Mouse (Mus musculus) forelimb bud, embryonic 11.5 days (tissue): ENCODE data around the gene Mettl7b.
A peak's percentile ranks its signal among the peaks of the same experiment; 100 is the strongest.

ENCODE experiments used
- DNase-seq: peaks from one replicate; pipeline ENCODE4 v3.0.0-alpha.2; 2012; ENCODE audit warnings: low read depth, low spot score

Mettl7b gene

GRCm38 (mm10) chr10:128919203-128919631, 41.6 kb downstream of the Mettl7b start:
- no peak for DNase-seq

DNA sequence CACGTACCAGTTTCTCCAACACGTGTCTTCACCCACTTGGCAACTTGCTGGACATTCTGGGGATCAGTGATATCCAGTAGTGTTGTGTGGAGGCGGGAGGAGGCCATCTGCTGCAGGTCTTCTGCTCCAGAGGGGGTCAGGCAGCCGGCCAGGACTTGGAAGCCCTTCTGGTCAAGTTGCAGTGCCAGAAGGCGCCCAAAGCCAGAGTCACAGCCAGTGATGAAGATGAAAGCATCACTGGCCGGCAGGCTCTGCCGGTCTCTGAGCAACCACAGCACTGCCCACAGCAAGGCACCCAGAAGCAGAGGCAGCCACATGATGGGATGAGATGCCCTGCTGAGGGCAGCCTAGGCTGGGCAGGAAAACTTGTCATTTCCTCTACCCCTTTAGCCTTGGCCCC, 42.5 kb downstream of the Mettl7b start:
- no peak for DNase-seq

DNA sequence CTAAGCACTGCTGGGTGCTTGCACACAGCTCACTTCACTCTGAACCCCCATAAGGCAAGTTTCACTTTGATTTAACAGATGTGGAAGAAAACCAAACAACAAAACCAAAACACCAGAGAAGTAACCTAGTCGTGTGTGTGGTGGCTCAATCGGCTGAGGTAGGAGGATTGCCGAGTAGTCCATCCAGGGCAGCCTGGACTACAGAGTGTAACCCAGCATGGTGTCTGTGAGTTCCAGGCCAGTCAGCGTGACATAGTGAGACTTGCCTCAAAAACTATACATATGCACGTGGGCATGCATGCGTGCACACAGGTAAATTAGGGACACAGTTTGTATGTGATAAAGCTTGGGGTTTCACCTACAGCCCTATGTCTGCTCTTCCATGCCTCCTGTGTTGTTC, 43.4 kb downstream of the Mettl7b start:
- DNase-seq, result no peak

DNA sequence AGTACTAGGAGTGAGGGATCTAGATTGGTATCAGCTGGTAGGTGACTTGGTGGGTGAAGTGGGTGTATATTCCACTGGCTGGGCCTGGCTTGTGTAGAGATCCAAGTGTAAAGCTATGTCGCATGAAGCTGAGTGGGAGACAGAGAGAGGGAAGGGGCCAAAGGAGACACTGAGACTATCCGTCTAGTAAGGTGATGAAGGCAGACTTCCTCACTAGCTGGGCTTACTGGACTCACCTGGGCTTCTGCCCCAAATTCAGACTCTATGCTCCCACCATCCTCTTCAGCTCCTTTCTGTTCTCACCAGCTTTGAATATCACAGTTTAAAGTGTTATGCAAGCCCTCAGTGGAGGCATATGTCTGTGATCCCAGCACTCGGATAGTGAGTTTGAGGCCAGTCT, 44.1 kb downstream of the Mettl7b start:
- no peak for DNase-seq

DNA sequence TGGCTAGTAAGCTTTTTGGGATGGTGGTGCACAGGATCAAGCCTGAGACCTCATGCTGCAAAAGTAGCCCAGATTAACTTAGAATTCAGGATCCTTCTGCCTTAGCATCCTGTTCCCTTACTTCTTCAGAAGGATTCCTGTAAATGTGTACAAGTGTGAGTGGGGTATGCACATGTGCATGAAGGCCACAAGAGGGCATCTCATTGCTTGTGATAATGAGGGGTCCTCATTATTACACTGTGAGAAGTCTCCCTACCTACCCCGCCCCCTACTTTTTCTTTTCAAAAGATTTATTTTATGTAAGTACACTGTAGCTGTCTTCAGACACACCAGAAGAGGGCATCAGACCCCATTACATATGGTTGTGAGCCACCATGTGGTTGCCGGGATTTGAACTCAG, 45.2 kb downstream of the Mettl7b start:
- no peak for DNase-seq

DNA sequence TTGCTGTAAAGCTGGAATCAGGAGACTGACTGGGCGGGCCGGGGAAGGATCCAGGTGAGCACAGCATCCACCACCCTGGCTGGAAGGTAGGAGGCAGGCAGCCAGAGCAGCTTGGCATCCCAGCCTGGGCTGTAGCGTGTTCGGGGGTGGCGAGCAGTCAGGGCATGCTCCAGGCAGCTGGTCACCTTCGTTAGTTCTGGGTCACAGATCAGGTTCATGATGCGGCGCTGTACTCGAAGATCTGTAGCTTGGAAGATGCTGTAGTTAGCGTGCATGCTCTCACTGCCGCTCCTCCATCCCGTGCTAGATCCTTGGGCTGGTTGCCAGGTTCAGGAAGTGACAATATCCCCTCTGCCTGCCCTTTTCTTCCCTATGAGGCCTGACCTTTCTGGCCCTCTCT, 47.1 kb downstream of the Mettl7b start:
- DNase-seq, result no peak

- peak; percentile 96 for DNase-seq
These were observed 47.6 kb downstream of the Mettl7b start for GRCm38 (mm10) chr10:128913219-128913618.

GRCm38 (mm10) chr10:128912791-128913190, 48.0 kb downstream of the Mettl7b start:
- no peak for DNase-seq

DNA sequence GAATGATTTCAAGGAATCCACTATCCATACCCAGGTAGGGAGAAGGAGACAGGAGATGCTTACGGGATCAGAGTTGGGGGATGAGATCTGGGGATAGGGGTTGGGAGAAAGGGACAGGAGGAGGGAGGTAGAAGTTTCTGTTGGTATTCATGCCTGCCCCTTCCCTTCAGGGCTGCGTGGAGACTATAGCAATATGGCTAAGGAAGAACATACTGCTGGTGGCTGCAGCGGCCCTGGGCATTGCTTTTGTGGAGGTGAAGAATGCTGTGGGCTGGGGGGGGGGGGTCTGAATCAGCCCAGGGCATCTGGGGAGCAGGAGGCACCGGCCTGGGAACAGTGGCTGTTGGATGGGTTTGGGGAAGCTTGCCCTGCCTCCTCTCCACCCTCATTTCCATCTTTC, 48.5 kb downstream of the Mettl7b start:
- DNase-seq, result no peak

DNA sequence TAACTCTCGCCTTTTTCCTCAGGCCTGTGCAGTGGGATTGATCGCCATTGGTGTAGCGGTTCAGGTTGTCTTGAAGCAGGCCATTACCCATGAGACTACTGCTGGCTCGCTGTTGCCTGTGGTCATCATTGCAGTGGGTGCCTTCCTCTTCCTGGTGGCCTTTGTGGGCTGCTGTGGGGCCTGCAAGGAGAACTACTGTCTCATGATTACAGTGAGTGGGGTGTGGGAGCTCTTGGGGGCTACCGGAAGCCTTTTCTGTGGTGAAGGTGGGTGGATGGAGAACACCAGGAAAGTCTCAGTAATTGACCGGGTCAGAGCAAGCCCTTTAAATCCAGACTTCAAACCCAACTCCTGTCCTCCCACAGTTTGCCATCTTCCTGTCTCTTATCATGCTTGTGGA, 49.4 kb downstream of the Mettl7b start:
- no peak for DNase-seq

DNA sequence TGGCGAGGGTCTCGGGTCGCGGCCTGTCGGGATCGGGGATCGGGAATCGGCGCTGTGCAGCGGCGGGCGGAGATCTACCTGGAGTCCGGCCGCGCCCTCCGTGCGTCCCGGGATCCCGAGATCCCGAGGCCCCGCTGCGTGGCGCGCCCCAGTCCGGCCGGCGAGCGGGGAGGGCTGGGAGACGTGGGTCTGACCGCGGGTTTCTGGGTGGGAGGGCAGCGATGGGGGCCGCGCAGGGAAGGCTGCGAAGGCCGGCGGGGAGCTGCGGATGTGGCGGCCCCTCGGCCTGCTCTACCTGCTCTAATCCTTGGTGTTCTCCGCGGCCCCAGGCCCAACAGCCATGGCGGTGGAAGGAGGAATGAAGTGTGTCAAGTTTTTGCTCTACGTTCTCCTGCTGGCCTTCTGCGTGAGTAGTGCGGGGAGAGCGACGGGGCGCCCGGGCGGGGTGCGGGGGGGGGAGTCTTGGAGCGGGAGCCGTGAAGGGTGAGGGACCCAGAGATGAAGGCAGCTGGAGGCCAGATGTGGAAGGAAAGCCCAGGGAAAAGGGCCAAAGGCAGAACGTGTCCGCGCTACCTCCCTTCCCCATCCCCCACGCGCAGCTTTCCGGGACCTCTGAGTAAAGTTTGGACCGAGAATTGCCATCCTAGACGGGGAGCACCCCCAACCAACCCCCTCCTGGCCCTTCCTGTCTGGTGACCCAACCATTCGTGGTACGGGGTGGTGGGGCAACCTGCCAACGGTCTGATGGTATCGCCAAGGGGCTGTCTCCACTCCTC, 50.5 kb downstream of the Mettl7b start:
- DNase-seq, result no peak

GRCm38 (mm10) chr10:128909567-128910028, 51.2 kb downstream of the Mettl7b start:
- peak; percentile 88 for DNase-seq

DNA sequence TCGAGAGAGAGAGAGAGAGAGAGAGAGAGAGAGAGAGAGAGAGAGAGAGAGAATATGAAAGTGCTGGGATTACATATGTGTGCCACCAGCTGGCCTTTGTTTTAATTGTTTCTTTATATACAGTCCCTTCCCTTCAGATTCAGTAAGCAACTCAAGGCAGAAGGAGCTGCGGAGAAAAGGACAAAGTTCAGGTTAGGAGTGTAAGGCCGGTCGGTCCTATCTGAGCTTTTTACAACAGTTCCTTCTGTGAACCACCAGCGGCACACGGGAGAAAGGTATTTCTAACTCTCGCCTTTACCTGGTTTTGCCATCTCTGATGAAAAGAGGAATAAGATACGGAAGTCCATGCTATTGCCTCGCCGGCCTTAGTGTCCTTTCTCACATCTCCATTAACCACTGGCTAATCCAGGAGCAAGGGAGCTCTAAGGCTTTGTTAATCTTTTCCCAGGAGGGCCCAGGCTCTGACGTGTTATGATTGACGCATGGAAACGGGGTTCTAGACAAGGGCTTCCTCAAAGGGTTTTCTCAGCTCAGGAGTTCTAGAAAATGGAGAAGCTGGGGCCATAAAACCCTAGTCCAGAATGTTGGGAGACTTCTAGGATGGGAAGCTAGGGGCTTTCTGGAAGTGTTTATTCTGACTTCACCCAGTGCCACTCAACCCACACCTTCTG, 51.9 kb downstream of the Mettl7b start:
- no peak for DNase-seq
